Mouse (Mus musculus): ENCODE measurements around the gene Hoxd13. TPM values are rescaled to one million over a fixed set of nuclear protein-coding genes. Genes with fewer than 3 reads are reported as not detected.

The Hoxd13 gene
- not detected in 2 replicates for polyA plus RNA-seq (2012; rRNA removed)

DNA sequence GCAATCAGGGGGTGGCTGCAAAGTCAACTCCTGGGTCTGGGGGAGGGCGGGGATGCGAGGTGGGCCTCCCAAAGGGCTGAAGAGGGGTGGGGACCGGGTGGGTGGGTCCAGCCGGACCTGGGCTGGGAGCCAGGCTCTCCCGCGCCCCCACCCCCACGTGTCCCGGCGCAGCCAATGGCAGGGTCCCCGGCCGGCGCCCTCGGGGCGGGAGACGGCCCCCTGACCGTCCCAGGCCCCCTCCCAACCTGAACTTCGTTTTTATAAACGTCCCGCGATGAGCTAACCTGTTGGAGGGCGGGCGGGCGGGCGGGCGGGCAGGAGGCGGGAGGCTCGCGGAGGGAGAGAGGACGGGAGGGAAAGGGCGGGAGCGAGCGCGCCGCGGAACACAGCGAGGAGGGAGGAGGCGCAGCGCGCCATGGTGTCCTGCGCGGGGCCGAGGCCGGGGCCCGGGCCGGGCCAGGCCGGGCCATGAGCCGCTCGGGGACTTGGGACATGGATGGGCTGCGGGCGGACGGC, at the start of gene Hoxd13:
Hoxd13 (plus strand) TSS at position 469 of the 516 bp plus-strand sequence.
- no peak for DNase-seq (ENCODE audit: low read depth, low spot score)
- whole genome bisulfite sequencing, result under 1% methylated on average over 49 of the region's 51 CpGs

DNA sequence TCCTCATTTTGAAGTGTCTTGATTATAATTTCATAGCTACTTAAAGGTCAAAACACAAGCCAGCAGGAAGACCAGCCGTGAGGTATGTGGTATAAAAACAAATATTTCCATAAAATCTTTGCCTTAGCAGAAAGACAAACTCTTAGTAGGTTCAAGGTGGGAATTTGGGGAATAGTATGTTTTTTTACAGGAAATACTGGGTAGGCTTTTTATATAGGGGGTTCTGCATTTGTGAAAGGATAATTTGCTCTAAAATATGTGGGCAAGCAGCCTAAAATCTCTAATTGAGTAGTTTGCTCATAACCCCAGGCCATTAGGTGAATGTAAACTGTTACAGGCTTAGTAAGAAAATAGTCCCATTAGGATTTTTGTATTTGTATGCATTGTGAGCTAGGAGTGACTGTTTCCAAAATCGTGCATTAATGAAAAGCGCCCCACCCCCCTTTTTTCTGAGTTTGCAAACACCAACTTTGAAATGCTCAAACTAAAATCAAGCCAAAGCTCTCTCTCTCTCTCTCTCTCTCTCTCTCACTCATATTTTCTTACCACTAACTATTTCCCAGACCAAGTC, 48.3 kb upstream of the Hoxd13 start:
- WGBS, result 71% methylated on average over 3 of the region's 3 CpGs
- DNase-seq (ENCODE audit: low read depth, low spot score), result no peak

DNA sequence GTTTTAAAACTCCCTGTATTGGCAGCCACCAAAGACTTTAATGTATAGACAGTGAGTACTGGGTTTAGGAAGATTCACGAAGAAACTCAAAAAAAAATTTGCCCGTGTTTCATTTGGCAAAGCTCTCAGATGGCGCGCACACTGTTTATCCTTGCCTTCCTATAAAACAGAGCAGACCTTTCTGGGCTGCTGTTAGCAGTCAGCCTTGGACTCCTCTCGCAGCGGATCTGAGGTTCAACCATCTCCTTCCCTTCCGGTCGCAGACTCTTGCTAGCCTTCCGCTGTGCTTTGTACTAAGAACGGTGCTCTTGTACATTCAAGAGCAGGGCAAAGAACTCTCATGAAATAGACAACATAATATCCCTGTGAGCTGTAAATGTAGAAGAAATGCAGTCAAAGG, 47.7 kb upstream of the Hoxd13 start:
- WGBS, result 49% methylated on average over 10 of the region's 10 CpGs

DNA sequence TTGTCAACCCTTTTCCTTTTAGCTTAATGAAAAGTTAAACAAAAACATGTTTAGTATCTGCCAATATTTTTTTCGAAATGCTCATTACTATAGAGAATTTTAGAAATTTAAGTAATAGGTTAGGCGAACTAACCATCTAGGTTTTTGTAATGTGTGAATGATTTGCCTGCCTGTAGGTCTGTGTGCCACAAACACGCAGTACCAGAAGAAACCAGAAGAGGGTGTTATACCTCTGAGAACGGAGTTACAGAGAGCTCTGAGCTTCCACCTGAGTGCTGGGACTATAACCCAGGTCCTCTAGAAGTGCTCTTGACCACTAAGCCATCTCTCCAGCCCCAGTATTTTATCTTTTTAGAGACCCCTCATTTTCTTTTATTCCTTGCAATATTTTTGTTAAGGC, 32.7 kb upstream of the Hoxd13 start:
- 75% methylated on average over 4 of the region's 4 CpGs for WGBS
- DNase-seq (ENCODE audit: low read depth, low spot score), result no peak

More for the DNA sequence above, 47.7 kb upstream of the Hoxd13 start:
- DNase-seq (ENCODE audit: low read depth, low spot score), result no peak

DNA sequence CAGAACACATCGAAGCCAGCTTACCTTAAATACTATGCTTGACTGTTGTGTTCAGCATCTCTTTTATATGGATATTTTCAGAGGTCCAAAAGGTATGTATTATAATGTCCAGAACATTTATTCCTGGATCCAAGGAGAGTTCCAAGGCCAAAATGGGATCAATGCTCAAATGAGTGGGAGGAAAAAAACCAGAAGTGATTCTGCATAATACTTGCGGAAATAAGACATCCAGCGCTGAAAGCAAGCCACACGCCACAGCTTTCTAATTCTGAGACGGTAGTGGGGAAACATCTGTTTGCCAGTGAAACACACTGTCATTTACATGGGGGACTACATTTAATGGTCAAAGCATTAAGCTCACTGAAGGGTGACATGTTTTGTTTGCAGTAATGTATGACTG, 25.7 kb upstream of the Hoxd13 start:
- DNase-seq (ENCODE audit: low read depth, low spot score), result no peak
- WGBS, result 60% methylated on average over 5 of the region's 5 CpGs

DNA sequence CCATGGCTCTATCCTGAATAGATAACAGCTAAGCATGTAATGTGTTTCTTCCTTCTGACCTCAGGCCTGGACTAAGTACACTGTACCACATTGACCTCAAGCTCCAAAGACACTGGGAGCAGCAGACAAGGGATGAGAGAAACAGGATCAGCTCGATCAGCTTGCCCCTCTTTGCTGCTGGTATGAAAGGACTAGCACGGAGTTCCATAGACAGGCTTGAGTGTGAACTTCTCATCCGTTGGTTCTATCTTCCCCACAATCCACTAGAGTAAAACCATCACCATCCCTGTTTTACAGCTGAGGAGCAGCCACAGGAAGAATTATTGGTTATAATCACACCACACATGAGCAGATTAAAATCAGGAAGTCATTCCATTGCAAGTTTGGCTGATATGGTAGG, 22.5 kb upstream of the Hoxd13 start:
- no peak for DNase-seq (ENCODE audit: low read depth, low spot score)
- 82% methylated on average over 3 of the region's 3 CpGs for WGBS

DNA sequence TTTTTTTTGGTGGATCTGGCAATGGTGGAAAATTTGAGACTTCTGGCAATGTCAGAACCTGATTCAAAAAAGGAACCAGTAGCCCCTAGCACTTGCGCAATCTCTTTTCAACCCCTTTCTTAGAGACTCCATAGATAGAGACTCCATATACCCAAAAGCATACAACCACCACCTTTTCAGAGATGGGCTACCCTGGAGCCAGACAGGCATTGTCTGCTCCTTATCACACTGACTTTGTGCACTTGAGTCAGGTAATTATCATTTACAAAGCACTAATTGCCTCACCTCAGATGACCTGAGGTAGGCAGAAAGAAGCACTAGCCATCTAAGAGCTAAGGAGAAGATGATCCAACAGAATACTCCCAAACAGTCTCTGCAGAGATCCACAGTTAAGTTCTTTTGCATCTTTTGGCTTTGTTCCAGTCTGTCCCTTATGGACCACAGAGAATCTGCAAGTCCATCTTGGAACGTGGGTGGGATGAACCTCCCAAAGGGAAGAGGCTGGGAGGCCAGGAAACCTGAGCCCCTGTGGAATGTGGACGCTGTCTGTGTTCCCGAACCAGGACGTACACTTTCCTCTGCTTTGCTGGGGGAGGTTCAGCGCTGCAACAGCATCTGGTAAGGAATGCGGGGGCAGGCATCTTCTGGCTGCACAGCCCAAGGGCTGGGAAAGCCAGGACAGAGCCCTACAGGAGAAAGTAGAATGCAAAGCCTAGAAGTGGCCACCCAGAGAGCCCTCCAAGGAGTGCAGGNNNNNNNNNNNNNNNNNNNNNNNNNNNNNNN, 20.8 kb upstream of the Hoxd13 start:
- WGBS, result 27% methylated on average over 7 of the region's 7 CpGs
- no peak for DNase-seq (ENCODE audit: low read depth, low spot score)

DNA sequence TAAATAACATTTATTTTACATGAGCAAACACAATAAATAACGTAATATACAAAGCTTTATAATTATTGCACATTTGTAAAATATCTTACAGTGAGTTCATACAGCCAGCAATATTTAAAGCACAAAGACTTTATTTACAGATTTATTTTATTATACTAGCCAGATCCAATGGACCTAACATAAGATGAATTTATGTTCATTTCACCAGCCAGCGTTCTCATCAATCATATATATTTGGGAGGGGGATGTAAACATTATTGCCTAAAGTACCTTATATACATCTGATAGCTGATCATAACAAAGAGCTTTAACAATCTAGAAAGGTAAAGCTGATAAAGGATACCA, 15.1 kb upstream of the Hoxd13 start:
- 33% methylated on average over 2 of the region's 2 CpGs for WGBS
- DNase-seq (ENCODE audit: low read depth, low spot score), result no peak

DNA sequence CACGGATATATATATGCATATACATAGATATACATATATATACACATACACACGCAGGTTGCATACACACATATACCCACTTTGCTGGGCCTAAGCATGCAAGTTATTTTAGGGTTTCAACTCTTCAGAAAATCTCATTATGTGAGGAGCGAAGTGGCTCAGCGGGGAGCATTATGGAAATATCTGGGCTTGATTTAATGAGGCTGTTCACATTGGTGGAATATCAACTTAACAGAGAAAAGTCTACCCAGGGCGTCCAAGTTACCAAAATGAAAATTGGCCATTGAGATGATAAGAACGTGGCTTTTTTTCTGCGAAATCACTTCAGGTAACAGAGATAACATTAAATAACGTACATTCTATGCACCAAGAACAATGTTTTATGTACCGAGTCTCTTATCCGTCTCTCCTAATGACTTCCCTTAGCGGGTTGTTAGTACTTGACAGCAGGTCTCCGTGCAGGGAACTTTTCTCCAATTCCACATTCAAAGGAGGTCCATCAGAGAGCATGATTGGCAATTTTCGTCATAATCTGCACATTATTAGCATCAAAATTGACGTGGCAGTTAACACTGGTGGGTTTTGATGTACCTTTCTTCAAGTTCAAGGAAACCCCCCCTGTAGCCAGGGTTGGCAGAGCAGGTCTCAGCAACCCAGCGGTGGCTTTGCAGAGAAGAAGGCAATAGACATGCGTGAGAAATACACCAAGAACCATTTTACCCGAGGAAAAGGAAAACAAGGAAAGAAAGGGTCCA, 14.2 kb upstream of the Hoxd13 start:
- 41% methylated on average over 17 of the region's 17 CpGs for WGBS
- no peak for DNase-seq (ENCODE audit: low read depth, low spot score)

DNA sequence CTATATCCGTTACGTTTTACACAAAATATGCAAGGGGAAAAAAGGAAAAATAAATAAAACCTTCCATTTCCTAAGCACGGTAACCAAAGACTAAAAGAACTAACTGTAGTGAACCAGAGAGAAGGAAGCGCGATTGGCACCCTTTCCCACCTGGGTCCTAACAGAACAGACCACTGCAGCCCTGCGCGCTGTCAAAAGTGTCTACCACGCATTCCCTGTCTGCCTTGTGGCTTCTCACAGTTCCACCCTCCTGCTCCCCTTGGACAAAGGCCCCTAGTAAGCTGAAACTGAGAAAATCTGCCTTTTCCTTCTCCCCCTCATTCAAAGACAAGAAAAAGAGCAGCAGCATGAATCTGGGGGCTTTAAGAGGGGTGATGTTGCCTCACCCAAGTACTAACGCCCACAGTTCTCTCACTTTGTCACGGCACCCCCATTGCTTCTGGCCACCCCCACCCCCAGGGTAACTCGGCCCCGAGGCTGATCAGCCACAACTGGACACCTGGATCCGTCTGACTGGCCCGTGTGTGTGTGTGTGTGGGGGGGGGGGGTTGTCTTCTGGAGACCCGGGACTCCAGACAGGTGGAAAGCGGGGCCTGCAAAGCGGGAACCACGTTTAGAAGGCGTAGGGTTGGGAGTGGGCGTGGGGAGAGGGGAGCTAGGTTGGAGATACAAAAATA, 13.2 kb upstream of the Hoxd13 start:
- no peak for DNase-seq (ENCODE audit: low read depth, low spot score)
- WGBS, result 17% methylated on average over 20 of the region's 20 CpGs

DNA sequence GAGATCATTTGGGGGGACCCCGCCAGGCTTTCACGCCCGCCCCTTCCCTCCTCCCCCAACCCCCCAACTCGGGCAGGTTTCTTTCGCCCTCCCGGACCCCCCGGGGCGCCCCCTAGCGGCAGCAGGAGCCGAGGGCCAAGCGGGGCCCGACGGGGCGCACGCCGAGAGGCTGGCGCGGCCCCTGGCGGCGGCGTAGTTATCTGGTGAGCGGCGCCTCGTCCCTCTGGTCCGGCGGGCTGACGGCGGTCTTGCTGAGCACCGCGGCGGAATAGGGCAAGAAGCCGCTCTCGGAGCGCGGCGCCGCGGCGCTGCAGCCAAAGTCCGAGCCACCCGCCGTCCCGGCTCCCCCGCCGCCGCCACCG, 12.7 kb upstream of the Hoxd13 start:
- DNase-seq (ENCODE audit: low read depth, low spot score), result no peak
- WGBS, result 2% methylated on average over 47 of the region's 47 CpGs

DNA sequence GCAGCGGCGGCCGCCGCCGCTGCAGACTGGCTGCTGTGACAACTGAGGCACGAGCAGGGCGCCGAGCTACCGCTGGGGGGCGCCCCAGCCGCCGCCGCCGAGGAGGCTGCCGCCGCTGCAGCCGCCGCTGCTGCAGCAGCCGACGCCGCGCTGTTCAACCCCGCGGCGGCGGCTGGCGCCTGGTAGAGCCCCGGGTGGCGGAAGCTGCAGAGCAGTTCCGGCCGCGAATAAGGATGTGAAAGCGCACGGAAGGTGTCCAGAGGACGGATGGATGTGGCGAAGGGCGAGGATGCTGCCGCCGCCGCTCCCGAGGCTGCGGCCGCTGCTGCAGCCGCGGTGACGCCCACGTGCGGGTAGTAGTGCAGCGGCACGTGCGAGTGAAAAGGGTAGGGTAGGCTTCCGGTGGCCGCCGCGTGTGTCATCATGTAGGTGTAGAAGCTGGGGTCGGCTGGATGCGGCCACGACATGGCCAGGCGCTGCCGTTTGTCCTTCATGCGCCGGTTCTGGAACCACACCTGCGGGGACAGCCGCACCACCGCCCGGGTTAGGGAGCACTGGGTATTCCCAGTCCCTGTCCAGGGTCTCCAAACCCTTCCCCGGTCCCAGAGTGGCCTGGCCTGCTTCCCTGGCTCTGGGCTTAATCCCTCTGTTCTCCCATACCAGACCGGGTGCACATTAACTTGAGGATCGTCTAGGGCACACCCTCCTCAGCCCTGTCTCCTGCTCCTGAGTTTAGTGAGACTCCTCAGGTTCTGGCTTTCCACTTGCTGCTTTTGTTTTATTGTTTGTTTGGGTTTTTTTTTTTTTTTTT, 12.1 kb upstream of the Hoxd13 start:
- 1% methylated on average over 68 of the region's 69 CpGs for WGBS
- DNase-seq (ENCODE audit: low read depth, low spot score), result no peak

DNA sequence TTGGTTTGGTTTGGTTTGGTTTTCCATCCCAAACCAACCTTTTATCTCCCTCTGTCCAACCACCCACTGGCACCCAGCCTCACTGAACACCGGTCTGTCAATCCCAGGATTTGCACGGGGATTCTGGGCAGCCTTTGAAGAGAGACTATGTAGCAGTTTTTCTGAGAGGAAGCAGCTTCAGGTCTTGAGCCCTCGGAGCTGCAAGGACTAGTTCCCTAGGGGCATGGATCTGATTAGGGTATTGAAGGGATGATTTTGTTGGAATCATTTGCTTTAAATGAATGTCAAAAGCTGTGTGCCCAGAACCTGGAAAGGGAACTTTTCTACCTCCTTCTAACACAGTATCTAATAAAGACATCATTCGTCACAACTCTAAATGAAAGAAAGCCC, 11.5 kb upstream of the Hoxd13 start:
- no peak for DNase-seq (ENCODE audit: low read depth, low spot score)
- 17% methylated on average over 4 of the region's 4 CpGs for WGBS

DNA sequence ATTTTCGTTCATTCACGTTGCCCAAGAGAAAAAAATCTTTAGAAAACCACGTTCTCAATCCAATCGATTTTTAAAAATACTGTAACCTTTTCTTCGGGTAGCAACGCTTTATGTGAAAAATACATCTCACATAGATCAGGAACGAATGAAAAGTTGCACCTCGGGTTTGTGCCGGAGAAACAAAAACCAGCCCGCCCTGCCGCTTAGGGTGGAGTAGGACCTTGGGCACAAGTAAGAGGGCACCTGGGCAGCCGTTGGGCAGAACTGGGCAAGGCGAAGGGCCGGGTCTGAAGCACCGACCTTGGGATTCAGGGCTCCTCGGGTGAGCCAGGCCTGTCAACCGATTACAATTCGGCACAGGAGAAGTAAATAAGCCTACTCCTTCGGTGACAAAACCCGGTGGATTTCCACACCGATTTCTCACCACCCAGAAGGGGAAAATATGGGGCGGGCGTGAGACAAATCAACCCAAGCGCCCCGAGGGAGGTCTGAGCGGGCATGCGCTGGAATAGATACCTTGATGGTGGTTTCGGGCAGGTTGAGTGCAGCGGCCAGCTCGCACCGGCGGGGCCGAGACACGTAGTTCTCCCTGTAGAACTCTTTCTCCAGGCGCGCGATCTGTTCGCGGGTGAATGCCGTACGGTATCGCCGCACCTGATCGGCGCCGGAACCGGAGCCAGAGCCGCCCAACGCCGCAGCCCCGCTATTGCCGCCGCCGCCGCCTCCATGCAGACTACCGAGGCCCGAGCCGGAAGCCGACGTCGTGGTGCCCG, 10.7 kb upstream of the Hoxd13 start:
- no peak for DNase-seq (ENCODE audit: low read depth, low spot score)
- 6% methylated on average over 62 of the region's 62 CpGs for WGBS

DNA sequence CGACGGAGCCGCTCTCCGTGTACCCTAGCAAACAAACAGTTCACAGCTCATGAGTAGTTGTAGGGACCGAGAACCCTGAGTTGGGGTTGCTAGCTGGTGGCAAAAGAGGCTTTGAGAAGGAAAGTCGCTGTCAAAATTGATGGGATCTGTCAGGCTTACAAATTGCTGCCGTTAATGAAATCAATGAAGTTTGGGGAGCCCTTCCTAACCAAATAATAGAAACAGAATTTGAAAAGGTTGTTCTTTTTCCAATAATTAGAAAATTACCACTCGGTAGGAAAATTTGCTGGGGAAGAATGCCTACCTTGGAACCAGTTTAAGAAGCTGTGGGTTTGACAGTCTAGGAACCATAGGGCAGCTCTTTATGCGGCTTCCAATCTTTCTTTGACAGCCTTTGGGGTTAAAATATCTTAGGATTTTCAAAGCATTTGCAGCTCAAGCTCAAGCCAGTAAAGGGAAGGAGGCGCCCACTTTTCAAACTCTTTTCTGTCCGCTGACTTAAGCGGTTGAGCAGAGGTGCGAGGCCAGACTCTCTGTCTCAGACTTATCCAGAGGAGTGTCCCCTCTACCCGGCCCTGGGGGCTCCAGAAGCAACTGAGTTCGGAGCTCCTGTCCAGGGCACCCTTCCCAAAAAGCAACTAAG, 10.0 kb upstream of the Hoxd13 start:
- WGBS, result 11% methylated on average over 15 of the region's 15 CpGs
- DNase-seq (ENCODE audit: low read depth, low spot score), result no peak

DNA sequence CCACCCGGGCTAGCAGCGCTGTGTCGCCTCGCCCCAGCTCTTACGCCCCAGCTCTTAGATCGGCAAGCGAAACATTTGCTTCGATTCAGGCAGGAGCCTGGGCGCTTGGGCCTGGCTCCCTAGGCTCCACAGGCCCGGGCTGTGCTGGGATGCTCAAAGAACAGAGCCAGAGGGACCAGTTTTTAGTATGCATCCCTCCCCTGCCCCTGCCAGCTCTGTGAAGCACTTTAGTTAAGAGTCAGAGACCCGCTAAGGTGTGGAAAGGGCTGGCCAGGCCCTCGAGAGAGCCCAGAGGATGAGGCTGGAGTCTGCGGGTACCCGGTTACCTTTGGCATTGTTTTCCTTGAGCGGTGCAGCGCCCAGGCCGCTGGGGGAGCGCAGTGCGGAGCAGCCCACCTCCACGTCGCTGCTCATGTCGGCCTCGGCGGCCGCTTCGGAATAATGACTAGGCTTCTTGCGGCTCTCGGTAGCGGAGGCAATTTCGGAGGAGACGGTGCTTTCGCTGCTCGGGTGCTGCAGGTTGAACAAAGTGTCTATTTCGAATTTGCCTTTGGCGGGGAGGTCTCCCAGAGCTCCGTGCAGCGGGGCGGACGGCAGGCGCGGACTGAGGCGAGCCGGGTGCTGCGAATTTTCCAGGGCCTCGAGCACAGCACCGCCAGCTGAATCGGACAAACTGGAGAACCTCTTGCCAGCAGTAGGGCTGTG, 9.3 kb upstream of the Hoxd13 start:
- no peak for DNase-seq (ENCODE audit: low read depth, low spot score)

DNA sequence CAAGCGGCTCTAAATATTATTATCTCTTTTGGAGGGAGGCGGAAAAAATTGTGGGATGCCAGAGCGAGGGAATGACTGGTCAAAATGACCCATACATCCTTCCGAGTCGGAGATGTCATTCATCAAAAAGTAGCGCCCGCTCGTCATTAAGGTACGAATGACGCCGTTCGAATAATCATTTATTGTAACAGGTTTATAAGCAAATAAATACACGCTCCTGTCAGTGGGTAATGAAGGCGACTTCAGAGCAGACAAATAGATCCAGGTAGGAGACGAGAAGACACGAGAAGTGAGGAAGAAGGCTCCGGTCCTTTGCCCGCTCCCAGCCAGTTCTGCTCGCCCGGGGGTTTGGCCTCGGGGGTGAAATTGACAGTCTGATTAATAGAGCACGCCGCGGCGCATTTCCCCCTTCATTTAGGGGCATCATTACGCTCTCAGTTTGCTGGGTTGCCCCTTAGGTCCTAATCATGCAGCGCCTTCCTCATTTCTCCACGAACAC, 8.6 kb upstream of the Hoxd13 start, which contains the start of gene Evx2:
Evx2 (minus strand) TSS at position 51 of the 499 bp plus-strand sequence.
- DNase-seq (ENCODE audit: low read depth, low spot score), result no peak
- WGBS, result 7% methylated on average over 28 of the region's 28 CpGs

More for the DNA sequence above, 9.3 kb upstream of the Hoxd13 start:
- 7% methylated on average over 47 of the region's 47 CpGs for WGBS

All from large intestine, adult 2 months (tissue).